Mouse (Mus musculus) T-helper 17 cell (primary cell): ENCODE measurements around the gene Tbx18.

Experiments used
- in situ Hi-C, 2 experiments: fragments of 300-600 bp; cut with MboI, MseI; formaldehyde crosslinking; loops; 1 replicate in 1 of 2; 2 replicates in 1 of 2; pipeline ENCODE4 v1.15.1; 2025; ENCODE audit warnings: high pct_unique_total_duplicates in 2 of 2

Gene Tbx18

GRCm38 (mm10) chr9:87730961-87731535 is at the start of gene Tbx18:
Gene Tbx18 (minus strand): TSS chr9:87731260.
- in situ Hi-C loops = loop anchor here in 1 of 2 experiments (25.0 kb wide), 1 partner anchor 831 kb away; no protein-coding TSS in a partner anchor

- in situ Hi-C loops = no loop called here
These were observed 42.9 kb upstream of the Tbx18 start for GRCm38 (mm10) chr9:87773951-87774350.

- in situ Hi-C loops = no loop called here
These were observed 24.6 kb upstream of the Tbx18 start for GRCm38 (mm10) chr9:87755621-87756020.

- in situ Hi-C loops = loop anchor here in 1 of 2 experiments (25.0 kb wide), 1 partner anchor 821 kb away; no protein-coding TSS in a partner anchor
These were observed 10.5 kb upstream of the Tbx18 start for GRCm38 (mm10) chr9:87741599-87741998.

- in situ Hi-C loops = loop anchor here in 1 of 2 experiments (25.0 kb wide), 1 partner anchor 822 kb away; no protein-coding TSS in a partner anchor
These were observed 9.6 kb upstream of the Tbx18 start for GRCm38 (mm10) chr9:87740667-87741066.

GRCm38 (mm10) chr9:87740241-87740645 is 9.2 kb upstream of the Tbx18 start:
- in situ Hi-C loops = loop anchor here in 1 of 2 experiments (25.0 kb wide), 1 partner anchor 822 kb away; no protein-coding TSS in a partner anchor

DNA sequence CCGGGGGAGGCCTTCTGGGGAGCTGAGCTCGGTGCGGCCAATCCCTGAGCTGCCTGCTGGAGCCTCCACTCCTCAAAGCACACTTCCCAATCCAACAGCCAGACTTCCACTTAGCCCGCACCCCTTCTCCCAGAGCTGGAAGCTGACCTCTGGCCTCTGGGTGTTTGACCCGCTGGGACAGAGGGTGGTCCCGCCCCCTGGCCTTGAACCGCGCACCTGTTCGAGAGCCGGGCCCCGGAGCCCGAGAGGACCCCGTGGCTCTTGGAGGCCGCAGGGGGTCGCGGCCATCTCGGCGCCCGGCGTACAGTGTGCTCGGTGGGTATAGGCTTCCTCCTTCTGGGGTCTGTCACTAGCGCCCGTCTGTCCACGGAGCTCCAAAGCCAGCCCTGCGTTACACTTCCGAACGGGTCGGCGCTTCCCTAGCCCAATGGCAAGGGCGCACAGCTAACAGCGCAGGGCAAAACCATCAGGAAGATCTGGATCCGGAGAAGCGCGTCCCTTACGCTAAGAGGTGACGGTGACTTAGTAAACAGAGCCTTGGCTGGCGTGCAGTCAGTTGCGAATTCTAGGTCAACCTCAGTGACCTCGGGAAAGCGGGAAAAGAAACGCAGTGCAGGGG is 8.6 kb upstream of the Tbx18 start:
- in situ Hi-C loops = loop anchor here in 1 of 2 experiments (25.0 kb wide), 1 partner anchor 823 kb away; no protein-coding TSS in a partner anchor

DNA sequence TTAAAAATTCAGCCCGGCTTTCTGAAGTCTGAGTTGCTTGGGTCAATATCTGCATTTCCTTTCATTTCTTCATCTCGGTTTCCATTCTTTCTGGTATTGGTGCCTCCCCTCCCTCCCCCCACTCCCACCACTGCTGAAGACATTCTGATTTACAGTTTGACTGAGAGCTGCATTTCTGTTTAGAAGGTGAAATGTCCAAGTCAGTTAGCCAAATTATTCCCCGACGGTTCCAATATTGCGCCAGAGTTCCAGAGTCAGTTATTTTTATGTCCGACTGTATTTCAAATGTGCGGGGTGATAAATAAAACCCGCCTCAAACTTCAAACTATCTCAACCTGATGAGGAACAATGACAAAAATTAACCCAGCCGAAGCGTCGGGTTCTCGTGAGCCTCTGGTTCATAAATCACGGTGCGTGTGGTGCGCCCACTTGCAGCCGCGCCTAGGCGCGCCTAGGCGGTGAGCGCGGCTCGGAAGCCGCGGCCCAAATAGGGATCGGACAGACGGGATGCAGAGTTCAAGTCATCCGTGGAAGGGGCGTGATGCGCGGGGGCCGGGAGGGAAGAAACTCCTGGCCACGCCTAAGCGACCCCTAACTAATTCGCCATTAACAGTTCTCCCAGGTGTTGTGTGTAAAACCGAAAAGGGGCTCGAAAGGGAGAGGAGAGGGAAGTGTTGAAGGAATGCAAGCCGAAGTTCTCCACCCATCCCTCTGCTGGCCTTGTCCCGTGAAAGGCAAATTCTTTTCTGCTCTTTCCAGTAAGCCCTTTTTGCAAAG is 7.9 kb upstream of the Tbx18 start:
- in situ Hi-C loops = loop anchor here in 1 of 2 experiments (25.0 kb wide), 1 partner anchor 823 kb away; no protein-coding TSS in a partner anchor

DNA sequence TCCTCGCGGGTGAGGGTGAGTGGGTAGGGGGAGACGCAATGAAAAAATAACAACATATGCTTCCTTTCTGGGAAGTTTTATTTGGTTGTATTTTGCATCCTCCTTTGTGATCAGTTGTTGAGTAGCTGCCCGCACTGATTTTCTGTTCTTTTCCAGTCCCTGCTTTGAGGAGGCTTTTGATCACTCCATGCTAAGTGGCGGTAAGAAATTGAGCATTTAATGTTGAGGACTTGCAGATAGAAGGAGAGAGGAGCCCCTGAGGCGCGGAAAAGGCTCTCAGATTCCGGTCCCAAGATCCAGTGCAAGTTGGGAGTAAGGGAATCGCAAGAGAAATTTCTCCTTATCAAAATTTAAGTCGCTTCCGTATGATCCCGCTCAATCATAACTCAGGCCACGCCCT is 7.1 kb upstream of the Tbx18 start:
- in situ Hi-C loops = loop anchor here in 1 of 2 experiments (25.0 kb wide), 1 partner anchor 824 kb away; no protein-coding TSS in a partner anchor

GRCm38 (mm10) chr9:87737271-87737670 is 6.2 kb upstream of the Tbx18 start:
- in situ Hi-C loops = loop anchor here in 1 of 2 experiments (25.0 kb wide), 1 partner anchor 825 kb away; no protein-coding TSS in a partner anchor

DNA sequence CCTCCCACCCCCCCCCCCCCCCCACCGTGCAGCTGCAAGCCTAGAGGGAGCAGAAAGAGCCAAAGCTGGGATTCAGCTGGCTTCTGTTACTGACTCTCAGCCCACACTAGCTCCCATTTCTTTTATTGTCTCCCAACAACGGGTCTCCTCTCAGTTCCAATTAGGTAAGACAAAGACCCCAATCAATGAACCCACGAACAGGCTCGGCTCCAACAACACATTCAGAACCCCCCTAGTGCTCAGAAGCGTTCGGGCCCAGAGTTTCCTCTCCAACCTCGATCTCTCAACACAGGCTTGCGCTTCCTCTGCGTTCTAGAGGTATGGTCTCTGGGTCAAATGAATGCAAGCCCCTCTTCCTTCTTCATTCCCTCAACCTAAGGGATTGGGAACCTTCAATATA is 4.0 kb upstream of the Tbx18 start:
- in situ Hi-C loops = loop anchor here in 1 of 2 experiments (25.0 kb wide), 1 partner anchor 827 kb away; no protein-coding TSS in a partner anchor

DNA sequence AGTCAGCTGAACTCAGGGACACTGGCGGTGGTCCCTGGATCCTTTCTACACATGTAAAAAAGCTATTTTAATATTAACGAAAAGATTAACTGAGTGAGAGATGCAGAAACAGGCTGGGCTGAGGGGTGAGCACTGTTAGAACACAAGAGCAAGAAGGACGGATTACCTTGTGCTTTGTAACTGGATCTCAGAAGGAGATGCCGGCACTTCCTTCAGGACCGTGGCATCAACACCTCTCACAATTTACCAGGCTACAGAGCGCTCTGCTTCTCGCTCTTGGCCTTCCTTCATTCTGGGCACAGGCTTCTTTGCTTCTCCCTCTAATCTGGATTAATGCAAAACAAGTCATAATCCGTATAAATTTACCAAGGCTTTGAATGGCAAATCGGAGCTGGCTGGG is 3.6 kb upstream of the Tbx18 start:
- in situ Hi-C loops = loop anchor here in 1 of 2 experiments (25.0 kb wide), 1 partner anchor 828 kb away; no protein-coding TSS in a partner anchor

DNA sequence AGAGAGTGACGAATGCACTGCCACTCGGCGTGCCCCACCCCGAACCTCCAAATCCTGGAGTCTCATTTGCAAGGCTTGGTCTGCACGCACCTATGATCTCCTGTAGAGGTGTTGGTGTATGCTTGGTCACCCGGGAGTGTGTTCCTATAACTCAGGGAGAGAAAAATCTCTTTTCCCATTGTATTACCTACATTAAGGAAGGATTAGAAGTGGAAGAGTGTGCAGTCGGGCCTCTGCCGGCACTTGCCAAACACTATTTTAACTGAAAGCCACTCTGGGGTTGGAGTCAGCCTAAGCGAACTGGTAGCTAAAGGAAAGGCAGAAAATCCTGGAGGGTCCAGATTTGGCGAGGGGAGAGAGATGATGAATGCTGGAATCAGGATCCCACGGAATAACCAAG is 2.7 kb upstream of the Tbx18 start:
- in situ Hi-C loops = loop anchor here in 1 of 2 experiments (25.0 kb wide), 1 partner anchor 829 kb away; no protein-coding TSS in a partner anchor

DNA sequence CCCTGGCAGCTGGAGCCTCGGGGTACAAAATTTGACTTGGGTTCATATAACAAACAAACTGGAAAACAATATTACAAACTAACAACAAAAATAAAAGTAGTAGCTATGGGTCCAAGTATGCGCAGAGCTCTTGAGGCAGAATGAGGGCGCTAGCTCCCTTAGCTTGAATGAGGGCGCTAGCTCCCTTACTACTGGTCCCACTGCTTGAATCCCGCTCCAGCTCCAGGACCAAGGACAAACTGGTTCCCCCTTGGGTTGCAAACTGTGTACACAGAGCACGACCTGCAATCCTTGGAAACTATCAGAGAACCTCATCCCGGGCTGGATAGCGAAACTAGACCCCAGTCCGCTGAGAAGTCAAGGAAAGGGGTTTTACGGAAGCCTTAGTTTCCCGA is 2.2 kb upstream of the Tbx18 start:
- in situ Hi-C loops = loop anchor here in 1 of 2 experiments (25.0 kb wide), 1 partner anchor 829 kb away; no protein-coding TSS in a partner anchor

DNA sequence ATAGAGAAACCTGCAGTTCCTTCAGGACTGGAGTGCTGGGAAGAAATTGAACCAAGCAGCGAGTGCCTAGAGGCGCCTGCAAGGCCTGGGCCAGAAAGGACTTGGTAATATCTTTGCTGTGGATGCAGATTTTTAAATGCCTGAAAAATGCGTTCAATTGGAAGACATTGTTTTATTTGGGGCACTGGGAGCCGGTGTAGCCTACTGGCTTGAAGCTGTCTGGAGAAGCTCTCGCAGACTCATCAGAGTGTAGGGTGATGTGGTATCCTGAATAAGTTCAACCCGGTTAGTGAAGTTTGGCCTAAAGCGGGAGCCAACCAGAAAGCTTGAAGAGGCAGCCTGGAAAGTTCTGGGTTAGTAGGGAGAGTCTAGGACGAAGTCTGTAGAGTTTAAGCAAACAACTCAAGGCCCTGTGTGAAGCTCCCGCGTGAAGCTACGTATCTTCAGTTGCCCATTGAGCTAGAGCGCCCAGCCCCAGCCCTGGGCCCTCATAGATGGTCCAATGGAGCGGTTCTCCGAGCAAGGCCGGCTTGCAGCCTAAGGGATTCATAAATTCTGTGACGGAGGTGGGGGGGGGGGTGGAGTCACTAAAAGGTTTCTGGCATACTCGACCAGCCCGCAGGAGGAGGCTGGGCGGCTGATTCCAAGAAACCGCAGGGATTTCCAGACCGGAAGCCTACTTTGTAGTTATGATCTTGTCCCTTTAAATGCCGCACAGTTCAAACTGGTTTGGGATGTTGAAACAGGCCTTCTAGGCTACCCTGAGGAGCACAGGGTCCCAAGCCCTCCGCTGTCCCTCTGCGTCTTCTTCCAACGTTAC is 1.6 kb upstream of the Tbx18 start:
- in situ Hi-C loops = loop anchor here in 1 of 2 experiments (25.0 kb wide), 1 partner anchor 830 kb away; no protein-coding TSS in a partner anchor

- in situ Hi-C loops = loop anchor here in 1 of 2 experiments (25.0 kb wide), 1 partner anchor 832 kb away; no protein-coding TSS in a partner anchor
These were observed 644 bp downstream of the Tbx18 start for GRCm38 (mm10) chr9:87730271-87730960.

GRCm38 (mm10) chr9:87729316-87730270 is 1.5 kb downstream of the Tbx18 start:
- in situ Hi-C loops = loop anchor here (5.0 to 25.0 kb wide), 2 partner anchors 498 to 833 kb away; no protein-coding TSS in a partner anchor

DNA sequence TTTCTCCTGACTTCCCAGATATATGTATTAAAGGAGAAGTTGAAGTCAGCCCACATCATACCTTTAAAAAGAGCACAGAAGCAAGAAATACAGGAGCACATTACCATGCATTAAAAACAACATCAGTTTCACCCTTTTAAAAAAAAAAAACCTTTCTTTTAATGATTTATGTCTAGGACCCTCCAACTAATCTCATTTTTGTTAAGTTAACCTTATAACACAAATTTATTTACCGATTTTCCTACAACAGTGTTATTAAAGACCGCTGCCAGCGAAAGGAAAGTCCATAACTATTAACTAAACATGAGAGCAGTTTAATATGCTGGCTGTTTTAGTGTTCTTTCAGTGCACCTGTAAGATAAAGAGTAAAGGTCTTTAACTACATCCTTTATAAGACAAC is 3.0 kb downstream of the Tbx18 start:
- in situ Hi-C loops = loop anchor here (5.0 to 25.0 kb wide), 2 partner anchors 499 to 834 kb away; no protein-coding TSS in a partner anchor
